Mouse (Mus musculus): ENCODE measurements around the gene Tiprl.

GRCm38 (mm10) chr1:165200748-165201147 is 36.0 kb downstream of the Tiprl start:
- TF ChIP-seq CTCF (IDR thresholded peaks at IDR 0.05; ENCODE audit: extremely low read depth, insufficient read depth, insufficient read length, insufficient replicate concordance) (no peak), POLR2A (IDR thresholded peaks at IDR 0.05; ENCODE audit: low read depth, low read length) (no peak)

All from spleen, adult 2 months (tissue).